Mouse (Mus musculus) ES-E14 (cell line): Measurements from ENCODE around the gene Olfr462.

Experiments
- CHD2 ChIP-seq: IDR thresholded peaks from 2 replicates; pipeline ENCODE4 v1.6.1; 2014; ENCODE audit warnings: mild to moderate bottlenecking, low read depth, low read length, inconsistent platforms
- HCFC1 ChIP-seq: IDR thresholded peaks from 2 replicates; pipeline ENCODE4 v1.6.1; 2012; ENCODE audit warnings: low read length, inconsistent platforms, borderline replicate concordance; ENCODE audit not compliant: insufficient read depth
- ZC3H11A ChIP-seq: IDR thresholded peaks from 2 replicates; pipeline ENCODE4 v1.6.1; 2012; ENCODE audit warnings: low read depth, mild to moderate bottlenecking, inconsistent platforms, low read length, borderline replicate concordance
- ZNF384 ChIP-seq: IDR thresholded peaks from 2 replicates; pipeline ENCODE4 v1.6.1; 2012; ENCODE audit warnings: low read depth, low read length, inconsistent platforms

DNA sequence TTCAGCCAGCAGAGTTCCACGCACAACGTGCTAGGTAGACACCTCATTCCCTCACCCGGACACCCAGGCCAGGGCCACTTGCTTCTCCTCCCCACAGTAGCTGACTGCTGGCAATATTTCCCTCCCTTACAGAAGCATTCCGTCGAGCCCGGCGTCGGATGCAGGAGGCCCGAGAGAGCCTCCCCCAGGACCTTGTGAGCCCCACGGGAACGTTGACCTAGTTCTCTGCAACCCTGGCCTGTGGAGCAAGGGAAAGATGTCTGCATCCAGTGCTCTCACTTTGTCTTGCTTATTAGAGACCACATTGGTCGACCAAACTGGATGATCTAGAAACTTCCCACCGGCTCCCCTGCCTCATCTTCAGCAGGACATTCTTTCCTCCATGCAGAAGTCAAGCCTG, 29.3 kb downstream of the Olfr462 start:
- TF ChIP-seq ZNF384 (no peak), ZC3H11A (no peak), HCFC1 (no peak), CHD2 (no peak)
